Mouse (Mus musculus) liver, embryonic 14.5 days (tissue): ENCODE measurements at regions not wholly inside any gene's neighbourhood (a gene's known extent, or its start where the extent isn't known, plus 50 kb on each side); places are given as distances from the start of the nearest gene placed in this dataset.

ENCODE experiments used
- ATAC-seq: fragments of 200-750 bp; cut with Nextera tagmentation; 2 replicates; pipeline ENCODE4 v1.8.0; 2017; ENCODE audit warnings: moderate number of reproducible peaks, mild to moderate bottlenecking, moderate library complexity; ENCODE audit not compliant: insufficient read depth
- DNase-seq, 3 experiments: peaks; one replicate each; pipeline ENCODE4 v3.0.0-alpha.2; 2012 to 2013; ENCODE audit warnings: low read depth in 3 of 3, low spot score in 3 of 3
- H3K27ac ChIP-seq: fragments of 300-500 bp; sonication (generic); 2 replicates; pipeline ENCODE4 v1.5.1; 2014; ENCODE audit warnings: moderate library complexity, mild to moderate bottlenecking, control low read depth, inconsistent platforms
- H3K27me3 ChIP-seq: fragments of 300-500 bp; sonication (generic); 2 replicates; pipeline ENCODE4 v1.6.1; 2014; ENCODE audit warnings: mild to moderate bottlenecking, low read length, moderate library complexity; ENCODE audit not compliant: control insufficient read depth, insufficient read depth
- H3K36me3 ChIP-seq: fragments of 300-500 bp; sonication (generic); replicated peaks from 2 replicates; pipeline ENCODE4 v1.6.1; 2014; ENCODE audit warnings: low read depth; ENCODE audit not compliant: control insufficient read depth, insufficient read depth
- H3K4me1 ChIP-seq, 2 experiments: fragments of 200-500 bp in 1 of 2; fragments of 300-500 bp in 1 of 2; sonication (generic) in 1 of 2; replicated peaks; 2 replicates each; pipeline ENCODE4 v1.6.1; 2012 to 2014; ENCODE audit warnings: antibody characterized with exemption in 1 of 2, inconsistent platforms in 1 of 2, low read length in 1 of 2; ENCODE audit not compliant: control insufficient read depth in 2 of 2, insufficient read depth in 2 of 2
- H3K4me2 ChIP-seq: fragments of 300-500 bp; sonication (generic); 2 replicates; pipeline ENCODE4 v1.6.1; 2014; ENCODE audit warnings: low read depth, mild to moderate bottlenecking, control low read depth, moderate library complexity
- H3K4me3 ChIP-seq, 2 experiments: fragments of 200-500 bp in 1 of 2; fragments of 300-500 bp in 1 of 2; sonication (generic) in 1 of 2; 2 replicates each; pipeline ENCODE4 v1.5.1; 2012 to 2014; ENCODE audit warnings: low read depth in 2 of 2, low read length in 2 of 2, mild to moderate bottlenecking in 2 of 2, control low read depth in 1 of 2, inconsistent platforms in 1 of 2, moderate library complexity in 1 of 2; ENCODE audit not compliant: insufficient read depth in 1 of 2
- H3K9ac ChIP-seq: fragments of 300-500 bp; sonication (generic); replicated peaks from 2 replicates; pipeline ENCODE4 v1.6.1; 2014; ENCODE audit warnings: mild to moderate bottlenecking, control low read depth, moderate library complexity
- H3K9me3 ChIP-seq: fragments of 300-500 bp; sonication (generic); 2 replicates; pipeline ENCODE4 v1.6.1; 2016; ENCODE audit warnings: low read length, mixed read lengths; ENCODE audit not compliant: control insufficient read depth
- CTCF ChIP-seq: IDR thresholded peaks from 2 replicates; pipeline ENCODE4 v1.5.1; 2016; ENCODE audit warnings: antibody characterized with exemption, low read depth, control low read depth
- EP300 ChIP-seq: IDR thresholded peaks from 2 replicates; pipeline ENCODE4 v1.6.1; 2016; ENCODE audit warnings: antibody characterized with exemption, low read depth
- WGBS: fragments of 180-500 bp; shearing (Covaris S2); extraction: QIAGEN DNeasy Blood & Tissue Kit; methylation state at CpG from one replicate; pipeline ENCODE4 v1.1.7; 2014; ENCODE audit not compliant: insufficient replicate concordance; 5-methylcytosine and 5-hydroxymethylcytosine counted together

DNA sequence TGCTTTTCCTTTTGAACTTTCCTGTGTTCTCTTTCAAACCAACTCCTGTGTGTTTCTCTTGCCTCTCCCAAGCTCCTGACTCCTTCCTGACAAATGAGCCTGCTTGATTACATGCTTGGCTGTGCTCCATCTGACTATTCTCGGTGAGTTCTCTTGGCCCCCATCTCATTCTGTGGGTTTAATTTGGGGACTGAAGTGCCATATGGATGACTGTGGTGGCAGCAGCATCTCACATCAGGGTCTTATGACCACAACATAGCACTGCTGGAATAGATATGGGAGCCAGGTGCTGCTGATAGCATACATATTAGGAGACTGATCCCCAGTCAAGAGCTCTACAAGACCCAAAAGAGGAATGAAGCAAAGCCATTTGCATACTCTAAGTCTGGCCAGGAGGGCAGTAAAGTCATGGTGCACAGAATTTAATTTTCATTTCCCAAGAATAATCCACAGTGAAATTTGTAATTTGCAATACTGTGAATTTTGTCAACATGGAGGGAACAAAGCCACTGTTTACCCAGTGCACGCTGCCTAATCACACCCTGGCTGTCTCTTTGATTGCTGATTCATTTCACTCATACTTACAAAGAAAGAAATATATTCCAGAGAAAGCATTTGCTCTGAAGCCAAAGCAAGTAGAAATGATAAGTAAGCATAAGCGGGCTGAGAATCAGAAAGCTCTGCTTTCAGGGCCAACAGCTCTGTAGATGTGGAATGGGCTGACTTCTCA lies 1478.4 kb upstream of the Gm7489 start:
- Histone ChIP-seq H3K9me3 (no peaks in the 10 kb centered on the region), H3K9ac (no peak overlapping the region), H3K27ac (no peak overlapping the region), H3K27me3 (no peaks in the 10 kb centered on the region), H3K36me3 (no peaks in the 10 kb centered on the region), H3K4me1 (no peaks in the 10 kb centered on the region), H3K4me3 (no peak overlapping the region), H3K4me2 (no peak overlapping the region)
- DNase-seq (no peak), ATAC-seq (no peak)
- 59% methylated on average over 3 of the region's 3 CpGs for WGBS
- TF ChIP-seq CTCF (no peak), EP300 (no peak)

- no peak for ATAC-seq
- Histone ChIP-seq H3K27me3 (no peaks in the 10 kb centered on the region), H3K9ac (no peak overlapping the region), H3K9me3 (no peaks in the 10 kb centered on the region), H3K4me2 (no peak overlapping the region), H3K36me3 (no peaks in the 10 kb centered on the region), H3K4me3 (no peak overlapping the region), H3K27ac (no peak overlapping the region), H3K4me1 (no peaks in the 10 kb centered on the region)
- WGBS = 56% methylated on average over 18 of the region's 18 CpGs
- TF ChIP-seq EP300 (no peak), CTCF (no peak)
- DNase-seq = no peak
These were observed 1471.6 kb upstream of the Gm7489 start for GRCm38 (mm10) chr15:52412869-52413771.

DNA sequence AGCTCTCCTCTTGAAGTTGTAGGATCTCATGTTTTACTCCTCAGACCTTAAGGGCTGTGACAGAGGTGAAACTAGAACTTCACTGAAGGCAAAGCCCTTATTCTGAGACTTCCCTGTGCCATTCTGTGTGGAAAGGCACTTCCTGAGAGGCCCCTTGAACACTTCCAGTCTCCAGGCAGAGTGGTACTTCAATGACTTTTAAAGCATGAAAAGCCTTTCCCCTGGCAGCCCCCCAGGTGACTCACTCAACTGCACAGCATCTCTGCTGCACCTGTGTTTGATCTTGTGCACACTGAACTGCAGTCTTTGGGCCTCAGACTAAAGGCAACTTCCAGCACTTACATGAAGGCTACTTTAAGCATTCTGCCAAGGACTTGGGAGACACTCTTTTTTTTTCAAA lies 1458.7 kb upstream of the Gm7489 start:
- H3K9me3 ChIP-seq = no peaks in the 10 kb centered on the region
- H3K36me3 ChIP-seq = no peaks in the 10 kb centered on the region
- H3K27ac ChIP-seq = no peak overlapping the region
- H3K4me2 ChIP-seq = no peak overlapping the region
- no peak overlapping the region for H3K9ac ChIP-seq
- ATAC-seq (no peak), DNase-seq (no peak)
- H3K4me3 ChIP-seq = no peak overlapping the region
- no peaks in the 10 kb centered on the region for H3K4me1 ChIP-seq
- no peak for TF ChIP-seq CTCF
- TF ChIP-seq EP300 = no peak
- no peaks in the 10 kb centered on the region for H3K27me3 ChIP-seq

DNA sequence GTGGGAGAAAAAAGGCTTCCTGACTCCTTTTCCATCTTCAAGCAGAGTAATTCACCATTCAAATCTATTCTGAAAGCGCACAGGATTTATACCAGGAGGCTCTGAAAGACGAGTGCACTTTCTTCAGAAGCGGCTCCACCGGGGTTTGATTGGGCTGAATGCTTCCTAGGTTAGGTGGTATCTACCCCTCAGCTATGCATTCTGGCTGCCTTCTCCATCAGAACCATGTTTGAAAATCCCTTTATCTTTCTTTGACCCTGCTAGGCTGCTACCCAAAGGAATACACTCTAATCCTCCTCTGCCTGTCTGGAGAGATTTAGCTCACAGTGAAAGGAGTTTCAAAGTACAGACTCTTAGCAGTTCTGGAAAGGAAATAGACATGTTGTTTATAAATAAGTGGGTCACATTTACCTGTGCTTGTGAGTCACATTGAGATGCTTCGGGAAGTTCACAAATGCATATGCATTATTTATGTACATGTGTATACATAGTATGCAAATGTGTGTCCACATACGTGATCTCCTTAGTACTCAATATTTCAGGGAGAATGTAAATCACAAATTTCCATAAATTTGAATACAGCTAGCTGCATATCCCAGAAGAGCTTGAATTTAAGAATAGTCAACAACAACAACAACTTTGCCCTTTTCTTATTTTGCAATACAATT lies 1454.1 kb upstream of the Gm7489 start:
- no peak overlapping the region for H3K9ac ChIP-seq
- no peaks in the 10 kb centered on the region for H3K4me1 ChIP-seq
- H3K36me3 ChIP-seq = no peaks in the 10 kb centered on the region
- DNase-seq (no peak), ATAC-seq (no peak)
- 72% methylated on average over 6 of the region's 6 CpGs for WGBS
- TF ChIP-seq CTCF = no peak
- TF ChIP-seq EP300 = no peak
- H3K27me3 ChIP-seq = no peaks in the 10 kb centered on the region
- no peak overlapping the region for H3K4me2 ChIP-seq
- H3K4me3 ChIP-seq = no peak overlapping the region
- H3K9me3 ChIP-seq = no peaks in the 10 kb centered on the region
- H3K27ac ChIP-seq = no peak overlapping the region

DNA sequence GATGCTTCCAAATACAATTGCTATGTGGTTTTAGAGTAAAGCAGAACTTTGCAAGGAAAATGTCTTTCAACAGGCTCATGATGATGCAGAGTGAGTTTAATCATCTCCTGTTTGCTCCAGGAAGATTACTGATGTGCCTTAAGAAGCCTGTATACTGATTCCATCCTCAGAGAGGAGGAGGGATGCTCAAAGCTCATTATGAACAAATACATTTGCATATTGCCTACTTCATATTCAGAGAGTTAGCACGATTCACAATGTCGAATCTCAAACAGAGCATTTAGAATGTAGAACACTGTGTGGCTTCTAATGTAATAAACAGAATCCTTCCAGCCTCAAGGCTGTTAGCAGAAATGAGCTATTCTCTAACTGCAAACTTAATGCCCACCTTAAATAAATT lies 1451.1 kb upstream of the Gm7489 start:
- H3K27ac ChIP-seq = no peak overlapping the region
- H3K4me1 ChIP-seq = no peaks in the 10 kb centered on the region
- no peaks in the 10 kb centered on the region for H3K9me3 ChIP-seq
- no peaks in the 10 kb centered on the region for H3K27me3 ChIP-seq
- no peak for ATAC-seq
- TF ChIP-seq CTCF (no peak), EP300 (no peak)
- no peak for DNase-seq
- no peak overlapping the region for H3K4me2 ChIP-seq
- no peak overlapping the region for H3K4me3 ChIP-seq
- 61% methylated on average over 2 of the region's 2 CpGs for WGBS
- no peaks in the 10 kb centered on the region for H3K36me3 ChIP-seq
- H3K9ac ChIP-seq = no peak overlapping the region
